Mouse (Mus musculus): ENCODE measurements around the gene Rasgef1a. TPM values are rescaled to one million over a fixed set of nuclear protein-coding genes. Genes with fewer than 3 reads are reported as not detected.

Gene Rasgef1a
- 54.0 and 61.3 TPM in 2 replicates for polyA plus RNA-seq (2021; fragmentation: Nextera tagmentation)
- long read RNA-seq, experiment 1, transcript Rasgef1a-202 (13 exons, 2,227 nt), result minor isoform, 9 of 326 reads
- long read RNA-seq, experiment 1, transcript Rasgef1a-201 (13 exons, 3,284 nt), result major isoform, 143 of 326 reads
- long read RNA-seq, experiment 1, partial matches to known transcripts, result 59 of 326 reads
- long read RNA-seq, experiment 1, other reads (novel, unspliced or antisense), result 115 of 326 reads
- long read RNA-seq, experiment 2, transcript Rasgef1a-201 (13 exons, 3,284 nt), result major isoform, 22 of 128 reads
- long read RNA-seq, experiment 2, partial matches to known transcripts, result 70 of 128 reads
- long read RNA-seq, experiment 2, other reads (novel, unspliced or antisense), result 35 of 128 reads

DNA sequence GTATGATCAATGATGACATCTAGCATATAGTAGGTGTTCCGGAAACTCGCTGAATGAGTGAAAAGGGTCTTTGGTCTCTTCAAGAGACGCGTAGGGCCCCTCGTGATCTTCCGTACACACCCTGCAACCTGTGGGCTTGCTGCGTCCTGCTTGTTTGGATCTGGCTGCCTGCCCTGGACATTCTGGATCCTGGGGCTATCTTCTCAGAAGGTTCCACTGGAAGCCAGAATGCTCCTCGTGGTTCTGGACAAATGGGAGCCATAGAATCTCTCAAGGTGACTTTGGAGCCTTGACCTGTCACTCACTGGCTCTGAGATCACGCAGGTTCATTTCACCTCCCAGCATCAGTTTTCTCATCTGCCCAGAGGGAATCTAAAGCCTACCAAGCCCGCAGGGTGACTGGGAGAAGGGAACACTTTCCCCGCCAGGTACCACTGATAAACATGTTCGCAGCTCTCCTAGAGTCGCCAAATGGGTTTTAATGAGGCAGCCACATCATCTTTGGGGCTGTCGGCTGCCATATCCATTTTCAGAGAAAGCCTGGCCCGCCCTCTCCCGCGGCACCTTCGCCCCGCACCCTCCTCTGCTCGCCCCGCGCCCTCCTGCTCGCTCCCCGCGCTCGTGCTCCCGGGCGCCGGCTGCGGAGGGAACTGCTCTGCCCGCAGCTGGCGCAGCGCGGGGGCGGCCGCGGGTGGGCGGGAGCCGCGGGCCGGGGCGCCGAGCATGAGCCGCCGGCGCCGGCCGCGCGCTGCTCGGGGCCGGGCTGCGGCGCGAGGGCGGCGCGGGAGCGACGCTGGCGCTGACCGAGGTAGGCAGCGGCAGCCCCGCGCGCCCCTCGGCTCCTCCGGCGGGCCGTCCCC, at the start of gene Rasgef1a:
TSS of gene Rasgef1a (plus strand) at position 683 of the 860 bp plus-strand sequence.

DNA sequence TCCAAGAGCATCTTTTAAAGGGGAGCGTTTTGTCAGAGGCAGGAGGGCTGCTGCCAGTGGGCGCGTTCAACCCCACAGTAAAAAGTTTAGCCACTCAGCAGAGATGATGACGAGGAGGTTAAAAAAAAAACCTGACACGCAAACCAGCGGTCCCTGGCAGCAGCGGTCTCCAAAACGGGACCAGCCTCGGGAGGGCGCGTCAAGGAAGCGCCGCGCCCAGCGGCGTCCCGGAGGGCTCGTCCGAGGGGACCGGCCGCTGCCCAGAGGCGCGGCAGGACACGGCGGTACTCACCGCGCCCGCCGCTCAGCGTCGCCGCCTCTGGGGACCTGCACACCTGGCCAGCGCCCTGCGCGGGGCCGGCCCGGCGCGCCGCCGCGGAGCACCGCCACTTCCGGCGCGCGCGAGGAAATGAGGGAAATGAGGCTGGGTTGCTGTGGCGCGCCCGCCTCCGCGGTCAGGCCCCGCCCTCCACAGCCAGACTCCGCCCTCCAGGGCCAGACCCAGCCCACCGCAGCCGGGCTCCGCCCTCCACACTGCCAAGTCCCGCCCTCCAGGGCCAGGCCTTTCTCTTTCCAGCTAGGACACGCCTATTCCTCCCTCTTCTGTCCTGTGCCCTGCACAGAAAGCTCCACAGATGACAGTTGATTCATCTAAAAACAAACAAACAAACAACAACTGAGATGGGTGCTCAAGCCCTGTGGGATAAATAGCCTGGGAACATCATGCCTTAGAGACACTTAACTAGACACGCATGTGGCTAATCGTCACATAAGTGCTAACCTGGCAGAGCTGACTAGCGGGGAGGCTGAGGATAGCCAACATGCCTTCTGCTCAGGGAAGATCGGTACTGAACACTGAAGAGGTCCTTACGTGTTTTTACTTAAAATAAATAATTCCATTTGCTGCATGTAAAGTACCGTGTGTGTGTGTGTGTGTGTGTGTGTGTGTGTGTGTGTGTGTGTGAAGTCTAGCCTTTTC, 127.8 kb downstream of the Rasgef1a start, which contains the start of gene Csgalnact2:
TSS of gene Csgalnact2 (minus strand) at position 410 of the 979 bp plus-strand sequence.

Other genes with a start within 250 kb of the Rasgef1a start
- gene Zfp637, start 170.3 kb upstream of the Rasgef1a start, polyA plus RNA-seq (2021; fragmentation: Nextera tagmentation), result 125 and 139 TPM in 2 replicates
- 30.3 and 37.3 TPM in 2 replicates for gene Zfp239, start 149.3 kb upstream of the Rasgef1a start, polyA plus RNA-seq (2021; fragmentation: Nextera tagmentation)
- gene Hnrnpf, start 111.1 kb upstream of the Rasgef1a start, polyA plus RNA-seq (2021; fragmentation: Nextera tagmentation), result 88.0 and 89.6 TPM in 2 replicates
- gene Fxyd4, start 73.7 kb upstream of the Rasgef1a start, polyA plus RNA-seq (2021; fragmentation: Nextera tagmentation), result 0.58 TPM in 1 of 2 replicates, not detected in the other
- 6.9 and 7.2 TPM in 2 replicates for gene Csgalnact2, start 127.7 kb downstream of the Rasgef1a start, polyA plus RNA-seq (2021; fragmentation: Nextera tagmentation)
- 0.44 and 0.54 TPM in 2 replicates for gene Ret, start 186.3 kb downstream of the Rasgef1a start, polyA plus RNA-seq (2021; fragmentation: Nextera tagmentation)

Data from left cerebral cortex, adult 6 months (tissue).